Mouse (Mus musculus): ENCODE measurements at regions not wholly inside any gene's neighbourhood (a gene's known extent, or its start where the extent isn't known, plus 50 kb on each side); places are given as distances from the start of the nearest gene placed in this dataset.

DNA sequence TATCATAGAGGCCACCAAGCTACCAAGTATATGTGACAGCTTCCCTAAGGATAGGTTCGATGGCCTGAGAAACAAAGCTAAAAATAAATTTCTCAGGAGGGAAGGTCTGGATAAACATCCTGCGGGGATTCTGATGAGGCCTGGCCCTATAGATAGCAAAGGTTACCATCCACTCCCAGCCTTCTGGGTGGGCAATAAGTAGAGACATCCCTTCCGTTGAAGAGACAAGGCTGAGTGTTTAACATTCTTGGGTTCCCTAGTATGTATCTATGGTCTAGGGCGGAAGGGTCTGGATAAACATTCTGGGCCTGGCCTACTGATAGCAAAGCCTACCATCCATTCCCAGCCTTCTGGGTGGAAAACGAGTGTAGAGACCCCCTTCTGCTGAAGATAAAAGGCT, 180.5 kb upstream of the Dlk1 start:
- no peak for TF ChIP-seq GATA2 (IDR thresholded peaks at IDR 0.05; ENCODE audit: borderline replicate concordance, low read depth, low read length)
- no peak for TF ChIP-seq TAL1 (conservative IDR thresholded peaks at IDR 0.05; ENCODE audit: low read depth, low read length)
- TF ChIP-seq POLR2AphosphoS5 (IDR thresholded peaks at IDR 0.05; ENCODE audit: insufficient replicate concordance, low read depth, low read length): no peak
- no peak for TF ChIP-seq CTCF (IDR thresholded peaks at IDR 0.05; ENCODE audit: low read depth, low read length)
- TF ChIP-seq GATA1 (IDR thresholded peaks at IDR 0.05; ENCODE audit: borderline replicate concordance, low read length): no peak
- ATAC-seq (ENCODE audit: extremely low read depth, insufficient number of reproducible peaks, low FRiP score, poor library complexity, severe bottlenecking) (no peak), DNase-seq (ENCODE audit: low spot score) (no peak)
- Histone ChIP-seq H3K27me3 (ENCODE audit: insufficient read depth, low read length) (no peaks in the 10 kb centered on the region), H3K4me3 (ENCODE audit: low read depth, low read length) (no peak overlapping the region), H3K4me1 (ENCODE audit: insufficient read depth, low read depth, low read length) (no peaks in the 10 kb centered on the region), H3K36me3 (replicated peaks) (no peaks in the 10 kb centered on the region), H3K9me3 (replicated peaks) (peaks cover 38% of the 10 kb centered on the region)

DNA sequence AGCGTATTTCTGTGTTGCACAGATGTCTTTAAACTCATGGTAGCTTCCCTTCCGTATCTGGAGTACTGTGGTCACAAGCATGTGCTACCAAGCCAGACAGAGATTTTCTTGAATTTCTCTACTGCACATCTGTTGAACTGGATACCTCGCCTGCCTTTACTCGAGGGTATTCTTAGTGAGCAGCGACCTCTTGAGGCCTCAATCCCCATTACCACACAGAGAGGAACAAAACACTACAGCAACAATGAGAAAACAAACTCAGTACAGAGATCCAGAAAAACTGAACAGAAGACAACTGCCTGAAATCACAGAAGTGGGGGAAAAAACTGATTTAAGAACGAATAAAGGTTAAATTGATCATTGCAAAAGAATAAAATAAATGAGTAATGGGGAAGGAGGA, 137.8 kb upstream of the Dlk1 start:
- no peak for TF ChIP-seq GATA2 (IDR thresholded peaks at IDR 0.05; ENCODE audit: borderline replicate concordance, low read depth, low read length)
- TF ChIP-seq CTCF (IDR thresholded peaks at IDR 0.05; ENCODE audit: low read depth, low read length): no peak
- no peak for TF ChIP-seq POLR2AphosphoS5 (IDR thresholded peaks at IDR 0.05; ENCODE audit: insufficient replicate concordance, low read depth, low read length)
- TF ChIP-seq TAL1 (conservative IDR thresholded peaks at IDR 0.05; ENCODE audit: low read depth, low read length): no peak
- no peak for TF ChIP-seq GATA1 (IDR thresholded peaks at IDR 0.05; ENCODE audit: borderline replicate concordance, low read length)
- DNase-seq (ENCODE audit: low spot score): no peak

DNA sequence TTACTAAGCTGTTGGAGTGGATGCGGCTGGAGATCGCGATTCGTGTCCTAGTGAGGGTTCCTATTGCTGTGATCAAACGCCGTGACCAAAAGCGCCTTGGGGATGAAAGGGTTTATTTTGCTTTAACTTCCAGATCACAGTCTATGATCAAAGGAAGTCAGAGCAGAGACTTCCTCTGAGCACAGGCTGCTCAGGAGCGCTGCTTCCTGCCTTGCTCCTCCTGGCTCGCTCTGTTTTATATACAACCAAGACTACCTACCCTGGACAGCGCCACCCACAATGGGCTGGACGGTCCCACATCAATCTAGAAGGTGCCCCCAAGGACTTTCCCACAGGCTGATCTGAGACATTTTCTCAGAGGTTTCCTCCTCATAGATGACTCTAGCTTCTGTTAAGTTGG, 126.6 kb upstream of the Dlk1 start:
- H3K4me1 ChIP-seq (ENCODE audit: insufficient read depth, low read depth, low read length): no peaks in the 10 kb centered on the region

More for the DNA sequence above, 137.8 kb upstream of the Dlk1 start:
- peaks cover 51% of the 10 kb centered on the region for H3K9me3 ChIP-seq (replicated peaks)
- no peaks in the 10 kb centered on the region; the same call in 1 of the 2 replicates for H3K27me3 ChIP-seq (ENCODE audit: insufficient read depth, low read length)
- H3K4me1 ChIP-seq (ENCODE audit: insufficient read depth, low read depth, low read length): no peaks in the 10 kb centered on the region
- H3K4me3 ChIP-seq (ENCODE audit: low read depth, low read length): no peak overlapping the region
- H3K36me3 ChIP-seq (replicated peaks): no peaks in the 10 kb centered on the region
- ATAC-seq (ENCODE audit: extremely low read depth, insufficient number of reproducible peaks, low FRiP score, poor library complexity, severe bottlenecking): no peak

DNA sequence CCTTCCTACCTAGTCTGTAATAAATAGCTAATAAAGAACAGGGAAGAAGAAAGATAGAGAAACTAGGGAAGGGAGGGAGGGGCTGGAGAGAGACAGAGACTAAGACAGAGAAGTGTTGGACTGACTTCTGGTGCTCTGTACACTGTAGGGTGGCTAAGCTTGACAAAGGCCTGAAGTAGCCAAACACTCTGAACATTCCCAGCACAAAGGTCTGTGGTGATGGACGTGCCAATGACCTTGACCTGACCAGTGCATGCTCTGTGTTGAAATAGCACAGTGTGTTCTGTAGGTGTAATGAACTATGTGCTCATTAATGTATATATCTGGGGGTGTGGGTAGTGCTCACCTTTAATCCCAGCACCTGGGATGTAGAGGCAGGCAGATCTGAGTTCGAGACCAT, 81.3 kb upstream of the Dlk1 start:
- no peaks in the 10 kb centered on the region for H3K4me1 ChIP-seq (ENCODE audit: insufficient read depth, low read depth, low read length)
- ATAC-seq (ENCODE audit: extremely low read depth, insufficient number of reproducible peaks, low FRiP score, poor library complexity, severe bottlenecking) (no peak), DNase-seq (ENCODE audit: low spot score) (no peak)
- H3K36me3 ChIP-seq (replicated peaks): no peaks in the 10 kb centered on the region
- TF ChIP-seq GATA1 (IDR thresholded peaks at IDR 0.05; ENCODE audit: borderline replicate concordance, low read length) (no peak), CTCF (IDR thresholded peaks at IDR 0.05; ENCODE audit: low read depth, low read length) (no peak), GATA2 (IDR thresholded peaks at IDR 0.05; ENCODE audit: borderline replicate concordance, low read depth, low read length) (no peak), POLR2AphosphoS5 (IDR thresholded peaks at IDR 0.05; ENCODE audit: insufficient replicate concordance, low read depth, low read length) (no peak), TAL1 (conservative IDR thresholded peaks at IDR 0.05; ENCODE audit: low read depth, low read length) (no peak)
- H3K27me3 ChIP-seq (ENCODE audit: insufficient read depth, low read length): no peaks in the 10 kb centered on the region
- H3K4me3 ChIP-seq (ENCODE audit: low read depth, low read length): no peak overlapping the region
- peaks cover 72% of the 10 kb centered on the region for H3K9me3 ChIP-seq (replicated peaks)

More for the DNA sequence above, 126.6 kb upstream of the Dlk1 start:
- H3K9me3 ChIP-seq (replicated peaks): peaks cover 76% of the 10 kb centered on the region
- H3K27me3 ChIP-seq (ENCODE audit: insufficient read depth, low read length): no peaks in the 10 kb centered on the region
- DNase-seq (ENCODE audit: low spot score): no peak
- ATAC-seq (ENCODE audit: extremely low read depth, insufficient number of reproducible peaks, low FRiP score, poor library complexity, severe bottlenecking): no peak
- no peak overlapping the region for H3K4me3 ChIP-seq (ENCODE audit: low read depth, low read length)
- H3K36me3 ChIP-seq (replicated peaks): no peaks in the 10 kb centered on the region
- TF ChIP-seq GATA2 (IDR thresholded peaks at IDR 0.05; ENCODE audit: borderline replicate concordance, low read depth, low read length) (no peak), CTCF (IDR thresholded peaks at IDR 0.05; ENCODE audit: low read depth, low read length) (no peak), GATA1 (IDR thresholded peaks at IDR 0.05; ENCODE audit: borderline replicate concordance, low read length) (no peak), TAL1 (conservative IDR thresholded peaks at IDR 0.05; ENCODE audit: low read depth, low read length) (no peak), POLR2AphosphoS5 (IDR thresholded peaks at IDR 0.05; ENCODE audit: insufficient replicate concordance, low read depth, low read length) (no peak)

DNA sequence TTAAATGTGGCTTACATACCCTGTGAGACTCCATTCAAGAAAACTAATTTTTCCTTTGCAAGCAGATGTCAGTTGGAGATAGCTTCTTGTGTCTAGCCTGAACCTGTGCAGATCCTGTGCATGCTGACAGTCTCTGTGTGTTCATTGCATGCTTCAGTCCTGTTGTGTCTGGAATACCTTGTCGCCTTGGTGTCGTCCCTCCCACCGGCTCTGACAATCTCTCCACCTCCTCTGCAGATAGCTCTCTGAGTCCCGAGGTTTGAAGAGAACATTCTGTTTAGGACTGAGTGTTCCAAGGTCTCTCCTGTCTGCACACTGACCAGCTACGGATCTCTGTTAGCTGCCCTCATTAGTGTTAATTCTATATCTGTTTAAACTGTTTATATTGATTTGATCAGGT, 66.8 kb upstream of the Dlk1 start:
- no peak for ATAC-seq (ENCODE audit: extremely low read depth, insufficient number of reproducible peaks, low FRiP score, poor library complexity, severe bottlenecking)
- TF ChIP-seq CTCF (IDR thresholded peaks at IDR 0.05; ENCODE audit: low read depth, low read length) (no peak), POLR2AphosphoS5 (IDR thresholded peaks at IDR 0.05; ENCODE audit: insufficient replicate concordance, low read depth, low read length) (no peak), GATA2 (IDR thresholded peaks at IDR 0.05; ENCODE audit: borderline replicate concordance, low read depth, low read length) (no peak), GATA1 (IDR thresholded peaks at IDR 0.05; ENCODE audit: borderline replicate concordance, low read length) (no peak), TAL1 (conservative IDR thresholded peaks at IDR 0.05; ENCODE audit: low read depth, low read length) (no peak)
- H3K27me3 ChIP-seq (ENCODE audit: insufficient read depth, low read length): no peaks in the 10 kb centered on the region
- no peaks in the 10 kb centered on the region for H3K36me3 ChIP-seq (replicated peaks)
- peaks cover 59% of the 10 kb centered on the region for H3K9me3 ChIP-seq (replicated peaks)
- no peak for DNase-seq (ENCODE audit: low spot score)
- no peak overlapping the region for H3K4me3 ChIP-seq (ENCODE audit: low read depth, low read length)
- H3K4me1 ChIP-seq (ENCODE audit: insufficient read depth, low read depth, low read length): no peaks in the 10 kb centered on the region

DNA sequence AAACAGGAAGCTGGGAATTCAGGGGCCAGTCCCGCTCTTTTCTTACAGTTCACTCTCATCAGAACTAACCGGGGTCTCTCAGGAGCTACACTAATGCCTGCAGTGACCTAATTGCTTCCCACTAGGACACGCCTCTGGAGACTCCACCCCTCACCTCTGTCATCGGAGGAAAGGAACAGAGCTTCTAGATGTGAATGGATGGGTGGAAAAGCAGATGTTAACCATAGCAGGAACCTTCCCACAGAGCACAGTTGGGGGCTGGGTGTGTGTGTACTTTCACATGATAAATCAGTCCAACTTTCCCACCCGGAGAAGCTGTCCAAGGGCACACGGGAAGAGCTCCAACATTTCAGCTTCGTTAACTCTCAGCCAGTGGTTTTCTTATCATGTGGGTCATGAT, 63.8 kb upstream of the Dlk1 start:
- no peaks in the 10 kb centered on the region for H3K27me3 ChIP-seq (ENCODE audit: insufficient read depth, low read length)
- ATAC-seq (ENCODE audit: extremely low read depth, insufficient number of reproducible peaks, low FRiP score, poor library complexity, severe bottlenecking): no peak
- no peaks in the 10 kb centered on the region for H3K36me3 ChIP-seq (replicated peaks)
- no peaks in the 10 kb centered on the region for H3K4me1 ChIP-seq (ENCODE audit: insufficient read depth, low read depth, low read length)
- H3K4me3 ChIP-seq (ENCODE audit: low read depth, low read length): no peak overlapping the region
- peaks cover 64% of the 10 kb centered on the region for H3K9me3 ChIP-seq (replicated peaks)
- DNase-seq (ENCODE audit: low spot score): no peak
- TF ChIP-seq POLR2AphosphoS5 (IDR thresholded peaks at IDR 0.05; ENCODE audit: insufficient replicate concordance, low read depth, low read length) (no peak), CTCF (IDR thresholded peaks at IDR 0.05; ENCODE audit: low read depth, low read length) (no peak), TAL1 (conservative IDR thresholded peaks at IDR 0.05; ENCODE audit: low read depth, low read length) (no peak)
